Mouse (Mus musculus): ENCODE measurements around the gene BC024978.

DNA sequence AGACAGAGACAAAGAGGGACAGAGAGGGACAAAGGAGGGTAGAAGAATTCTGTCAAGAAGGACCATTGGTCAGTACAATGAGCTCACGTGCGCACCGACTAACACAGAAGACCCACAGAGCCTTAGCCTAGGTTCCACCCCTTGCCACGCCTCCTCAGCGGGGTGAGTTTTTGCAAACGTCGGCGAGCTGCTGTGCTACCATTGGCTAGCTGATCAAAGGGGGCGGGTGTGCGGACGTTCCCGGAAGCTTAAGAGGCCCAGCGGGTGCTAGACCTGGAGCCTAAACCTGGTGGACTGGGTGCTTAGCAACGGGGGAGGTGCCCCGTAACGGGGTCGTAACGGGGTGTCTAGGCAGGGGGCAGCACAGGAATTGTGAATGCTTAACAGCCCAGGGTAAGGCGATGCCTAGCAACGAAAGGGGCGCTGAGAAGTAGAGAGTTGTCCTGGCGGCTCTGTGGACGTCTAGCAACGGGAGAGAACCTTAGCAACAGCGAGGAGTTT, 37.2 kb downstream of the BC024978 start, which contains the start of gene Coq8b:
- TF ChIP-seq GATA1 (IDR thresholded peaks at IDR 0.05; ENCODE audit: borderline replicate concordance, low read length) (no peak), FLI1 (IDR thresholded peaks at IDR 0.05; ENCODE audit: low read length) (no peak)
